Mouse (Mus musculus) testis, adult 2 months (tissue): ENCODE data around the gene Slc22a1. TPM values are rescaled to one million over a fixed set of nuclear protein-coding genes. Genes with fewer than 3 reads are reported as not detected.

Experiments
- H3K27ac ChIP-seq: fragments of 200-500 bp; 2 replicates; pipeline ENCODE4 v1.5.1; 2012; ENCODE audit warnings: low read depth, low read length; ENCODE audit not compliant: control insufficient read depth, insufficient read depth
- H3K27me3 ChIP-seq: fragments of 200-500 bp; 2 replicates; pipeline ENCODE4 v1.6.1; 2012; ENCODE audit warnings: mild to moderate bottlenecking, low read length, moderate library complexity; ENCODE audit not compliant: control insufficient read depth, insufficient read depth
- H3K36me3 ChIP-seq: fragments of 200-500 bp; 2 replicates; pipeline ENCODE4 v1.6.1; 2012; ENCODE audit warnings: mild to moderate bottlenecking, low read length; ENCODE audit not compliant: control insufficient read depth, insufficient read depth
- H3K4me1 ChIP-seq: fragments of 200-500 bp; 2 replicates; pipeline ENCODE4 v1.6.1; 2012; ENCODE audit warnings: low read length; ENCODE audit not compliant: control insufficient read depth, insufficient read depth
- H3K4me3 ChIP-seq: fragments of 200-500 bp; 2 replicates; pipeline ENCODE4 v1.5.1; 2012; ENCODE audit warnings: low read depth, mild to moderate bottlenecking, low read length, moderate library complexity, mixed read lengths; ENCODE audit not compliant: control insufficient read depth
- CTCF ChIP-seq: fragments of 200-500 bp; IDR thresholded peaks from 2 replicates; pipeline ENCODE4 v1.5.1; 2012; ENCODE audit warnings: low read depth, mild to moderate bottlenecking, inconsistent platforms, low read length, moderate library complexity; ENCODE audit not compliant: control insufficient read depth, insufficient read depth, insufficient replicate concordance
- POLR2A ChIP-seq: fragments of 200-500 bp; IDR thresholded peaks from 2 replicates; pipeline ENCODE4 v1.6.1; 2012; ENCODE audit warnings: low read depth, mild to moderate bottlenecking, inconsistent platforms, low read length, moderate library complexity; ENCODE audit not compliant: control insufficient read depth
- polyA plus RNA-seq: library from polyadenylated mRNA; depleted of rRNA; stranded (reverse); fragments of >200 nt; gene quantifications from 2 replicates; pipeline ENCODE4 v1.2.3, GENCODE M21; 2012

Gene Slc22a1
- polyA plus RNA-seq, 1 experiment = not detected

- Histone ChIP-seq H3K4me1 (no peaks in the 10 kb centered on the region), H3K27me3 (no peaks in the 10 kb centered on the region), H3K27ac (no peak overlapping the region), H3K4me3 (no peak overlapping the region), H3K36me3 (no peaks in the 10 kb centered on the region)
- TF ChIP-seq CTCF (no peak), POLR2A (no peak)
These were observed 23.0 kb downstream of the Slc22a1 start for GRCm38 (mm10) chr17:12652604-12653003.

- H3K4me3 ChIP-seq = no peak overlapping the region
- H3K27me3 ChIP-seq = no peaks in the 10 kb centered on the region
- H3K27ac ChIP-seq = no peak overlapping the region
- no peaks in the 10 kb centered on the region for H3K4me1 ChIP-seq
- no peak for TF ChIP-seq POLR2A
- no peaks in the 10 kb centered on the region for H3K36me3 ChIP-seq
These were observed 30.2 kb downstream of the Slc22a1 start for GRCm38 (mm10) chr17:12645461-12645860.

- H3K4me1 ChIP-seq = no peaks in the 10 kb centered on the region
- no peaks in the 10 kb centered on the region for H3K27me3 ChIP-seq
- H3K36me3 ChIP-seq = no peaks in the 10 kb centered on the region
- no peak overlapping the region for H3K4me3 ChIP-seq
- H3K27ac ChIP-seq = no peak overlapping the region
- TF ChIP-seq CTCF = no peak
- no peak for TF ChIP-seq POLR2A
These were observed 34.5 kb downstream of the Slc22a1 start for GRCm38 (mm10) chr17:12641087-12641486.

DNA sequence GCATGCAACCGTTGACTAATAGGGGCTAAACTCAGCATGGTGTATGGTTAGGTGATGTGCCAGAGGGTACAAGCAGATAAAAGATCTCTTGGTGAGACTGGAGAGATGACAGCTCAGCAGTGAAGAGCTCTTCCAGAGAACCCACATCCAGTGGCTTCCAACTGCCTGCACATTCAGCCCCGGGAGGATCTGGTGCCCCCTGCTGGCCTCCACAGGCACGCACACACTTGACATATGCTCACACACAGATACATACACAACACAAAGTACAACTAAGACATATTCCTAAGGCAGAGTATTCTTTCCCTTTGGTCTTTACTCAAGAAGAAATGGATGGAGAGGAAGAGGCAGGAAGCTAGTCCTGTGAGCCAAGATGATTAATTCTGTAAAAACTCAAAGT is 36.0 kb downstream of the Slc22a1 start:
- H3K36me3 ChIP-seq = no peaks in the 10 kb centered on the region
- no peak overlapping the region for H3K4me3 ChIP-seq
- H3K27ac ChIP-seq = no peak overlapping the region
- TF ChIP-seq POLR2A (no peak), CTCF (peak; percentile 65; the same call in 1 of the 2 replicates)
- no peaks in the 10 kb centered on the region for H3K27me3 ChIP-seq
- H3K4me1 ChIP-seq = no peaks in the 10 kb centered on the region

GRCm38 (mm10) chr17:12634814-12635213 is 40.8 kb downstream of the Slc22a1 start:
- Histone ChIP-seq H3K27ac (no peak overlapping the region), H3K27me3 (no peaks in the 10 kb centered on the region), H3K4me3 (no peak overlapping the region), H3K4me1 (no peaks in the 10 kb centered on the region), H3K36me3 (no peaks in the 10 kb centered on the region)
- TF ChIP-seq POLR2A (no peak), CTCF (no peak)

DNA sequence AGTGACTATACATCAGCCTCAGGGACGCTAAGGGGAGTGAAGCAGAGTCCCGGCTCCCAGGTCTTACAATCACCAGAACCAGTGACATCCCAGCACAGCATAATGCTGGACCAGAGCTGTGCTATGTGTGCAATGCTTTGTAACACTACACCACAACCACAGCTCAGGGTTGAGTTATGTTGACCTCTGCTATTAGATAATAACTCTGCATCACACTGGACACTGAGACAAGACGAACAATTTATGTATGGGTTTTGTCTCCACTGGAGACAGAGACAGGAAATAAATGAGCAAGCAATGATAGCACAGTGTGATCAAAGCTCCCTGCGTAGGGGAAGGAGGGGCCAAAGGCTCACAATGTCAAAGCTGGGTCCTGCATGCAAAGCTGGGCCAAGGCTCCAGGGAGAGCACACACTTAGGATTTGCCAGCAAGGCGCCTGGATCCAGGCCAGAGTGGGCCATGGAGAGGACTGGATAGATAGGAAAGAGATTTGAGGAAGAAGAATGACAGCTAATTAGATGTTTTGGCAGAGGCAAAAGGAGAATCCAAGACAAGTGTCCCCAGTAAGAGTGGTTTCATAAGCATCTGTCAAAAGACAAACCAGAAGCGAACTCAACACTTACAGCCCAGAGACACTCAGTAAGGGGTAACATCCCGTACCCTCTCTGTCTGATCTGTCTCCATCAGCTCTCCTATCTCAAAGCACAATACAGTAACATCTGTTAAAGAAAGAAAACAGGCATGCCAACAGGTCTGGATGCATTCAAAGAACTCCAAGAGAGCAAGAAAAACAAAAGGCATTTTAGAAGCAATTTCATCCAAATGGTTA is 43.6 kb downstream of the Slc22a1 start:
- Histone ChIP-seq H3K4me3 (no peak overlapping the region), H3K27me3 (no peaks in the 10 kb centered on the region), H3K36me3 (no peaks in the 10 kb centered on the region), H3K27ac (no peak overlapping the region), H3K4me1 (no peaks in the 10 kb centered on the region)
- TF ChIP-seq CTCF = no peak
- TF ChIP-seq POLR2A = no peak

GRCm38 (mm10) chr17:12630976-12631730 is 44.5 kb downstream of the Slc22a1 start:
- Histone ChIP-seq H3K36me3 (no peaks in the 10 kb centered on the region), H3K27me3 (no peaks in the 10 kb centered on the region), H3K4me1 (no peaks in the 10 kb centered on the region), H3K4me3 (no peak overlapping the region), H3K27ac (no peak overlapping the region)
- no peak for TF ChIP-seq CTCF
- no peak for TF ChIP-seq POLR2A
